Mouse (Mus musculus): ENCODE measurements around the gene Cnn2. TPM values are rescaled to one million over a fixed set of nuclear protein-coding genes. Genes with fewer than 3 reads are reported as not detected.

The Cnn2 gene
- polyA plus RNA-seq (2015; fragmentation: Nextera tagmentation; extraction: Ambion mirVana) = 208 and 243 TPM in 2 replicates

DNA sequence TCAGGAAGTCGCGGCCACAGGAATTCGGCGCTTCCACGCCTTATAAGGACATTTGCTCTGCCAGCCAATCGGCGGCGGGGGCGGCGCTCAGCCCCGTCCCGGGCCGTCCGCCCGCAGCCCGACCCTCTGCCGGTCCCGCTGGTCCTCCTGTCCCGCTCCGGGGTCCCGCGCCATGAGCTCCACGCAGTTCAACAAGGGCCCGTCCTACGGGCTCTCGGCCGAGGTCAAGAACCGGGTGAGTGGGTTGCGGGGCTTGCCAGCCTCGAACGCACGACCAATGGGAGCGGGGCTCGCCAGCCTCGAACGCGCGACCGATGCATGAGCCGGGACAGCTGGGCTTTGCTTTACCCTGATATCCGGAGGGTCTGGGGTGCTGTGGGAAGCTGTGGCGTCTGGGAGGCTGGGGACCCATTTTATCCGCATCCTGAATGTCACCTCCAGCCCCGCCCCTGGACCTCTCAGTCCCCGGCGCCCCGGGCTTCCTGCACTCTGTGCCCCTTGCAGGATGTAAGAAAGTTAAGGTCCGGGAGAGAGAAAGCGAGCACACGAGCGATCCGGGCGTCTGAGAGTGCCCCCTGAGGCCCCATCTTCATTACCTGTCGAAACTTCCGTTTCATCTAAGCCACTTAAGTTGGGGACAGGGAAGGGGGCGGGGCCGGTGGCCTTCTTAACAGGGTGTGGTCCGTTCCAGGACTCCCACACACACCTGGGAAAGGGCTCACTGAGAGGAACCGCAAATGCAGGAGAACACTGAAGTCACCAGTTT is at the start of gene Cnn2:
Gene Cnn2 (plus strand): TSS at position 79 of the 766 bp plus-strand sequence.
- whole genome bisulfite sequencing = under 1% methylated on average over 59 of the region's 59 CpGs
- Histone ChIP-seq H3K36me3 (peaks cover 29% of the 10 kb centered on the region), H3K4me2 (peak within 1 kb of the TSS; percentile 75), H3K27ac (peak within 1 kb of the TSS; percentile 92), H3K9ac (peak within 1 kb of the TSS; percentile 82), H3K27me3 (no peaks in the 10 kb centered on the region), H3K4me3 (peak within 1 kb of the TSS; percentile 74), H3K9me3 (replicated peaks) (no peaks in the 10 kb centered on the region), H3K4me1 (replicated peaks) (peaks cover 51% of the 10 kb centered on the region)
- ATAC-seq (replicated peaks; ENCODE audit: insufficient number of reproducible peaks, insufficient read depth, low FRiP score, low read depth) = peak; percentile 14; the same call in 1 of the 2 replicates

DNA sequence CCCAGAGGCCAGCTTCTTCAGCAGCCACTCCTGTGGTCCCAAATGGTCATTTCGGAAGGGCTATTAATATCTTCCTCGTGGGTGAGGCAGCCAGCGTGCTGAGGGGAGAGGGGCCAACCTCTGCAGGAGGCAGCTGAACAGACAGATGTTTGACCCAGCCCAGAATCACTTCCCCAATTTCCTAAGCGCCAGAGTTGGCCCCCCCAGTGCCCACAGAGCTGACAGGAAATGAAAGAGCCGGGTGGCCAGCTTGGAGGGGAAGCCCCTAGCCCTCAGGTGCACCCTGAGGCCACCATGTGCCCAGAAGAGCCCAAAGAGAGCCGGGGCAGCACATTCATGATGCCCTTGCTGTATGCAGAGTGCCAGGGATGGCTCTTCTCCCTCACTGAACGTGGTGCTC is 47.6 kb upstream of the Cnn2 start:
- Histone ChIP-seq H3K36me3 (no peaks in the 10 kb centered on the region; the same call in 1 of the 2 replicates), H3K4me1 (replicated peaks) (peaks cover 53% of the 10 kb centered on the region), H3K9ac (no peak overlapping the region), H3K4me3 (no peak overlapping the region), H3K9me3 (replicated peaks) (no peaks in the 10 kb centered on the region), H3K27ac (peak overlapping the region; percentile 21; the same call in 1 of the 2 replicates), H3K4me2 (no peak overlapping the region), H3K27me3 (no peaks in the 10 kb centered on the region)
- 42% methylated on average over 7 of the region's 7 CpGs for WGBS
- no peak for ATAC-seq (replicated peaks; ENCODE audit: insufficient number of reproducible peaks, insufficient read depth, low FRiP score, low read depth)

DNA sequence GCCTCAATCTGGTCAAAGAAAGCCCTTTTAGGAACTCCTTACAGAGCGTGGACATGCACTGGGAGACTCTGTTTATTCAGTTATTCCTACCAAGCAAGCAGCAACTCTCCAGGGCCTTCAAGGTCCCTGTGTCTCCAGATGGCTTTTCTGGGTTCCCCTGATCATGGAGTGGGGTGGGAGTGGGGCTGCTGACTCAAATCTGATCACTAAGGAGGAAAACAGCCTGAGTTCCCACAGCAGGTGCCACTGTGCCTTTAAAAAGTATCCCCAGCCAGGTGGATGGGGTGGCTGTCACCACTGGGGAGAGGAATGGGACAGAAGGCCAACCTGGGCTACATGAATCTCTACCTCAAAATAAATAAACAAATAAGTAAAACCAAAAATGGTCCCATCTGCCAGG is 45.4 kb upstream of the Cnn2 start:
- Histone ChIP-seq H3K9ac (no peak overlapping the region), H3K4me2 (no peak overlapping the region), H3K27me3 (no peaks in the 10 kb centered on the region), H3K4me3 (no peak overlapping the region), H3K36me3 (no peaks in the 10 kb centered on the region; the same call in 1 of the 2 replicates), H3K9me3 (replicated peaks) (no peaks in the 10 kb centered on the region), H3K27ac (no peak overlapping the region), H3K4me1 (replicated peaks) (peaks cover 46% of the 10 kb centered on the region)
- 86% methylated on average over 1 of the region's 1 CpGs for WGBS
- ATAC-seq (replicated peaks; ENCODE audit: insufficient number of reproducible peaks, insufficient read depth, low FRiP score, low read depth) = no peak

DNA sequence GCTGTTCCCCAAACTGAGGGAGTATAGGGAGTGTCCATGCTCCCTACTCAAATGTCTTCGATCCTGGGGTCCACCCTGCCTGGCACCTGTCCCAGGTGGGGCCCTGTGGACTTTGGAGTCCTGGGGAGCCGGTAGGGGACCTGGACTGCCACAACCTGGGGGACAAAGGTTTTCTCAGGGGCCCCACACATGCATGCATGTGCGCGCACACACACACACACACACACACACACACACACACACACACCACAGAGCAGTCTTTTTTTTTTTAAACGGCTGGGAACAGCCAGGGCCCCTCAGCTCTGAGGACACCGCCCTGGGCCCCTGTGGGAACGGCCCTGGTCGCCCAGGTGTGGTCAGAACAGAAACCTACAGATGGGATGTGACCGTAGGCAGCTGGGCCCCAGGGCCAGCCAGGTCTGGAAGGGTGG is 44.9 kb upstream of the Cnn2 start:
- Histone ChIP-seq H3K4me1 (replicated peaks) (peaks cover 44% of the 10 kb centered on the region), H3K9ac (no peak overlapping the region)
- WGBS = 70% methylated on average over 9 of the region's 9 CpGs

DNA sequence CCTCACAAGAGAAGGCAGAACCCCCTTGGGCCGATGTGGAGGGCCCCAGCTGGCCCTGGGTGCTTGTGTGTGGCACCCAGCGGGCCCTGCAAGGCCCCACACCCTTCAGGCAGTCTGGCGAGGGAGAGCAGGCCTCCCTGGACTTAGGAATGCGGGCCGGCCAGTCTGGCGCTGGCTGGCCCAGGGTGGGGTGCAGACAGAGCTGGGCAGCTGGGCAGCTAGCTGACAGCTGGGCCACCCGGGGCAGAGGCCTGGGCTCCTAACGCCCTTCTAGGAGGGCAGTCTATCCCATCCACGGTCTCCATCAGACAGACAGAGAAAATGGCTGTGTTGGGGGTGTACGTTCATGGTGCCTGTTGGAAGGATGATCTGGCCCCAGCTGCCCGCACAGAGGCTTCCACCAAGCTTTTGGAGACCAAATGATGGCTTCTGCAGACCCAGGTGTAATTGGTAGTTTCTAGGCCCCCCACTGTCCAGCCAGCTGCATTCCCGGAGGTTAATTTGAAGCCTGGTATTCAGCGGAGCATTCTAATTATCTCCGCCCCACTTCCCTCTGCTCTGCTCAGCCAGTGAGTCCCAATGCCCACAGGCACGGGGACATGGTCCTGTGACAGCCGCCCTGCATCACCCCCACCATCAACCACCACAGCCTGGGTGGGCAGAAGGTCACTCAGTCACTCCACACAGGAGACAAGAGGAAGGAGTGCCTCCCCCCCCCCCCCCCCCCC is 42.7 kb upstream of the Cnn2 start:
- no peak for ATAC-seq (replicated peaks; ENCODE audit: insufficient number of reproducible peaks, insufficient read depth, low FRiP score, low read depth)

More for the DNA sequence above, 44.9 kb upstream of the Cnn2 start:
- Histone ChIP-seq H3K36me3 (peaks cover 1% of the 10 kb centered on the region; the same call in 1 of the 2 replicates), H3K27me3 (no peaks in the 10 kb centered on the region), H3K4me3 (no peak overlapping the region), H3K9me3 (replicated peaks) (no peaks in the 10 kb centered on the region), H3K4me2 (no peak overlapping the region), H3K27ac (no peak overlapping the region)
- ATAC-seq (replicated peaks; ENCODE audit: insufficient number of reproducible peaks, insufficient read depth, low FRiP score, low read depth) = no peak

DNA sequence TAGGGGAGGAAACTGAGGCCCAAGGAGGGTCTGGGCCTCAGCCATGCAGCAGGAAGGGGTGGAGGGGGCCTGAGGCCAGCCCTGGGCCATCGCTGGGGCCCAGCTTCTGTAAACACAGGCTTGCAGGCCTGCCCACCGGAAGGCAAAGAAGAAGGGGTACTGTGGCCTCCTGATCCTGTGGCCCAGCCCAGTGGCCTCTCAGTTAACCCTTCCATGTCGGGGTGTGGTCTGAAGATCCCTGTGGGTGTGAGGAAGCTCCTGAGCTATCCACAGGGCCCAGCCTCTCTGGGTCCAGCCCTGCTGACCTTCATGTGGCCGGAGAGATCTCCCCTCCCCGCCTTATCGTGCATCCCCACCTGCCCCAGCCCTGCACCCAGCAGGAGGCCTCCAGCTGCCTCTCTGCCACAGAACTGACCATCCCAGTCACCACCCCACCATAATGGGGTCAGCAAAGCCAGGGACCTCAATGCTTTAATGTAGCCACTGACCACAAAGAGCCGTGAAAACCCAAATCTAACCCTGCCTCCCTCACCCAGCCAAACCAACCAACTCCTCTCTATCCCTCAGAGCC is 41.5 kb upstream of the Cnn2 start:
- no peak overlapping the region for H3K27ac ChIP-seq
- 0 out of 2 replicates have a peak overlapping the region, but pooled peaks have one; percentile 4 for H3K4me3 ChIP-seq
- H3K4me2 ChIP-seq = no peak overlapping the region
- no peaks in the 10 kb centered on the region for H3K27me3 ChIP-seq
- ATAC-seq (replicated peaks; ENCODE audit: insufficient number of reproducible peaks, insufficient read depth, low FRiP score, low read depth) = no peak
- H3K9me3 ChIP-seq (replicated peaks) = no peaks in the 10 kb centered on the region
- WGBS = 39% methylated on average over 7 of the region's 7 CpGs
- H3K4me1 ChIP-seq (replicated peaks) = peaks cover 25% of the 10 kb centered on the region
- peaks cover 31% of the 10 kb centered on the region for H3K36me3 ChIP-seq
- H3K9ac ChIP-seq = no peak overlapping the region

More for the DNA sequence above, 42.7 kb upstream of the Cnn2 start:
- Histone ChIP-seq H3K4me3 (no peak overlapping the region), H3K27me3 (no peaks in the 10 kb centered on the region), H3K27ac (peak overlapping the region; percentile 27; the same call in 1 of the 2 replicates), H3K9ac (no peak overlapping the region), H3K36me3 (peaks cover 20% of the 10 kb centered on the region), H3K9me3 (replicated peaks) (no peaks in the 10 kb centered on the region), H3K4me1 (replicated peaks) (peaks cover 31% of the 10 kb centered on the region), H3K4me2 (0 out of 2 replicates have a peak overlapping the region, but pooled peaks have one; percentile 6)
- WGBS = 45% methylated on average over 16 of the region's 16 CpGs

DNA sequence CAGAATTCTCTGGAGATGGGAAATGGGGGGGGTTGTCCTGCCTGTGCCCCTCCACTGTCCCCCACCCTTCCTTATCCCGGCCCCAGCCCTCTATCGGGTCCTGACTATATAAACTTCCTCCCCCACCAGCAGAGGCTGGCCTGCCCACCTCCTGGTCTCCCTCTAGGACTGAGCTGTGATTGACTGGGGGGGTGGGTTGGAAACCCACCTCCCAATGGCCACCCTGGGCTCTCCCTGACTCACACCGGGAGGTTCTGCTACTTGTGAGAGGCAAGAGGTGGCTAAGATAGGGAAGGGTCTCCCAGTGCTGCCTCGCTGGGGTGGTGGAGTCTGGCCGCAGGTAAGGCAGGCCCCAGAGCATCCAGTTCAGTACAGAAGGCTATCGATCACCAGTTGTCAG is 40.9 kb upstream of the Cnn2 start:
- H3K4me1 ChIP-seq (replicated peaks) = peaks cover 25% of the 10 kb centered on the region
- ATAC-seq (replicated peaks; ENCODE audit: insufficient number of reproducible peaks, insufficient read depth, low FRiP score, low read depth) = no peak
- no peak overlapping the region for H3K4me3 ChIP-seq
- H3K9ac ChIP-seq = no peak overlapping the region
- H3K9me3 ChIP-seq (replicated peaks) = no peaks in the 10 kb centered on the region
- H3K27ac ChIP-seq = no peak overlapping the region
- no peaks in the 10 kb centered on the region for H3K27me3 ChIP-seq
- H3K36me3 ChIP-seq = peaks cover 32% of the 10 kb centered on the region
- H3K4me2 ChIP-seq = no peak overlapping the region
- WGBS = 73% methylated on average over 6 of the region's 6 CpGs

DNA sequence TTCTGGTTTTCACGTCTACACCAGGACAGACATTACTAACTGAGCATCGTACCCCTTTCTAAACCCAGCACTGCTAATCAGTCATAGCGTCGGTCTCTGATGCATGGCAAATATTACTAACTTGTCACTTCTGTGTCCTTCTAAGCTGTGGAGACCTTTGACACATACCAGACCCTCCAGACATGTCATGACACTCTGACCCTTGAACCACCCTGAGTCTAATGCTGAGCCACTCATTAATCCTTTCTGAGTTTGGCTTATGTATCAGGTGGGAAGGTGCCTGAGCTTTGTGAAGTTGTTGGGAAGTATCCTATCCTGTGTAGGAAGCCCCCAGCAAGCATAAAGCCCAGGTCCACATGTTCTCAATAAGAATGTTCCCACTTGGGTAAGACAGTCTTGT is 38.5 kb upstream of the Cnn2 start:
- H3K4me1 ChIP-seq (replicated peaks) = peaks cover 23% of the 10 kb centered on the region
- H3K9ac ChIP-seq = no peak overlapping the region
- no peak overlapping the region for H3K4me2 ChIP-seq
- H3K36me3 ChIP-seq = peaks cover 38% of the 10 kb centered on the region
- no peak overlapping the region for H3K27ac ChIP-seq
- ATAC-seq (replicated peaks; ENCODE audit: insufficient number of reproducible peaks, insufficient read depth, low FRiP score, low read depth) = no peak
- 66% methylated on average over 4 of the region's 4 CpGs for WGBS
- no peaks in the 10 kb centered on the region for H3K9me3 ChIP-seq (replicated peaks)
- no peaks in the 10 kb centered on the region for H3K27me3 ChIP-seq
- H3K4me3 ChIP-seq = no peak overlapping the region

DNA sequence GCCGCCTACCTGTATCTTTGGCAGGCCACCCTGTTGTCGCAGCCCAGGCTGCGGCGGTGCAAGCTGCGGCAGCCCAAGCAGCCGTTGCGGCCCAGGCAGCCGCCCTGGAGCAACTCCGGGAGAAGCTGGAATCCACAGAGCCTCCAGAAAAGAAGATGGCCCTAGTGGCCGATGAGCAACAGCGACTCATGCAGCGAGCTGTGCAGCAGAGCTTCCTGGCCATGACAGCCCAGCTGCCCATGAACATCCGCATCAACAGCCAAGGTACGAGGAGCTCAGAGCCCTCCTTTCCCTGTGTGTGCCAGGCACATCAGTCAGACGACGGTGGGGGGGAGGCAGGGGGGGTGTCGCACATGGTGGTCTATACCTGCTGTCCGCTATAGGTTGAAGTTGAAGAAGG is 37.7 kb upstream of the Cnn2 start:
- H3K36me3 ChIP-seq = peaks cover 38% of the 10 kb centered on the region
- no peaks in the 10 kb centered on the region for H3K27me3 ChIP-seq
- no peak overlapping the region for H3K9ac ChIP-seq
- peaks cover 16% of the 10 kb centered on the region for H3K4me1 ChIP-seq (replicated peaks)
- H3K27ac ChIP-seq = no peak overlapping the region
- 83% methylated on average over 18 of the region's 18 CpGs for WGBS
- no peaks in the 10 kb centered on the region for H3K9me3 ChIP-seq (replicated peaks)
- ATAC-seq (replicated peaks; ENCODE audit: insufficient number of reproducible peaks, insufficient read depth, low FRiP score, low read depth) = no peak
- H3K4me2 ChIP-seq = no peak overlapping the region
- H3K4me3 ChIP-seq = no peak overlapping the region

DNA sequence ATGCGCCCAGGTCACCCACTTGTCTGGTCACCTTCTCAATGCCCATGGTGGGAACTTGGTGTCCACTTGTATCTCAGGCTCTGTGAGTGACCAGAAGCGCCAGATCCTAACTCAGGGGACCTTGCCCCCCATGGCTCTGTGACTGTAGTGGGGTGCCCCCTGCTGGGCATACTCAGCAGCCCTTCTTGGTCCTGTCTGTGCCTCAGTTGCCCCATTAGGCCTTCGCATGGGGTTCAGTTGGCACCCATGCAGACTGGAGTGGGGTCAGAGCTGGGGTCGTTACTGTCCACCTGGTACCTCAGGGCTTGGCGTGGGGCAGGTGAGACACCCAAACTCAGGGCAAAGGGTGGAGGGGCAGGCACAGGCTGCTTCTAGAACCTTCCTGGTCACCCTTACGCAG is 34.4 kb upstream of the Cnn2 start:
- H3K27ac ChIP-seq = no peak overlapping the region
- H3K4me3 ChIP-seq = no peak overlapping the region
- H3K36me3 ChIP-seq = peaks cover 32% of the 10 kb centered on the region
- peaks cover 6% of the 10 kb centered on the region for H3K4me1 ChIP-seq (replicated peaks)
- no peak overlapping the region for H3K9ac ChIP-seq
- ATAC-seq (replicated peaks; ENCODE audit: insufficient number of reproducible peaks, insufficient read depth, low FRiP score, low read depth) = no peak
- no peaks in the 10 kb centered on the region for H3K27me3 ChIP-seq
- whole genome bisulfite sequencing = 84% methylated on average over 6 of the region's 6 CpGs
- no peaks in the 10 kb centered on the region for H3K9me3 ChIP-seq (replicated peaks)
- H3K4me2 ChIP-seq = no peak overlapping the region

DNA sequence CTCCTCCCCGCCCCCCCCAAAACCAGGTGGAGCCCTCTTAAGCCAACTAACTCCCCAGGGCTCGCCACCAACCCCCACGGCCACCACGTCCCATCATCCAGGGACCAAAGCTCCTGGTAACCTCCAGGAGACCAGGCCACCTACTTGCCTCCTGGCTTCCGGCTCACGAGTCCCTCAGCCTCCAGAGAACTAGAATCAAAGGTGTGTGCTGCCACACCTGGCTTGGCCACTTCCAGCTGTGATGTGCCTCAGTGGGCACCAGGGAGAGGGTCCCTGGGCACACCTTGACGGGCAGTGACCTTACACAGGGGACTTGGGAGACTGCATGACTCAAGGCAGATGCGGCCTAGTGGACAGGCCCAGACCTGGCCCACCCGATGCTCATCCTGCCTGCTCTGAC is 32.7 kb upstream of the Cnn2 start:
- ATAC-seq (replicated peaks; ENCODE audit: insufficient number of reproducible peaks, insufficient read depth, low FRiP score, low read depth) = no peak
- no peaks in the 10 kb centered on the region for H3K9me3 ChIP-seq (replicated peaks)
- H3K27ac ChIP-seq = no peak overlapping the region
- H3K9ac ChIP-seq = no peak overlapping the region
- whole genome bisulfite sequencing = 66% methylated on average over 9 of the region's 9 CpGs
- peaks cover 17% of the 10 kb centered on the region for H3K36me3 ChIP-seq
- no peak overlapping the region for H3K4me2 ChIP-seq
- no peak overlapping the region for H3K4me3 ChIP-seq
- peaks cover 11% of the 10 kb centered on the region for H3K4me1 ChIP-seq (replicated peaks)
- H3K27me3 ChIP-seq = no peaks in the 10 kb centered on the region
